Mouse (Mus musculus): ENCODE measurements around the gene Rhcg. TPM values are rescaled to one million over a fixed set of nuclear protein-coding genes. Genes with fewer than 3 reads are reported as not detected.

Gene Rhcg
- 0.15 and 0.48 TPM in 2 replicates for polyA plus RNA-seq (2015; fragmentation: Nextera tagmentation; extraction: Ambion mirVana)

- peak within 1 kb of the TSS; percentile 18 for H3K4me3 ChIP-seq
- no peaks in the 10 kb centered on the region for H3K9me3 ChIP-seq
- 12% methylated on average over 33 of the region's 33 CpGs for WGBS
- H3K27me3 ChIP-seq, result peaks cover 68% of the 10 kb centered on the region
- no peak within 1 kb of the TSS for H3K9ac ChIP-seq
- H3K36me3 ChIP-seq, result no peaks in the 10 kb centered on the region
- H3K4me2 ChIP-seq, result peak within 1 kb of the TSS; percentile 48
- H3K27ac ChIP-seq, result no peak within 1 kb of the TSS
- ATAC-seq (ENCODE audit: insufficient number of reproducible peaks, insufficient read depth, low FRiP score, low TSS enrichment, low read depth), result no peak
- H3K4me1 ChIP-seq, result 0 out of 2 replicates have a peak, but pooled peaks cover 4% of the 10 kb centered on the region
These were observed at the start of gene Rhcg for GRCm38 (mm10) chr7:79617418-79617817. TSS of gene Rhcg (minus strand) at chr7:79617657.

GRCm38 (mm10) chr7:79666690-79667089, 49.2 kb upstream of the Rhcg start:
- Histone ChIP-seq H3K4me3 (no peak overlapping the region), H3K4me2 (no peak overlapping the region), H3K27ac (no peak overlapping the region), H3K9ac (no peak overlapping the region), H3K27me3 (no peaks in the 10 kb centered on the region), H3K9me3 (no peaks in the 10 kb centered on the region), H3K4me1 (peaks cover 17% of the 10 kb centered on the region), H3K36me3 (peaks cover 44% of the 10 kb centered on the region)
- ATAC-seq (ENCODE audit: insufficient number of reproducible peaks, insufficient read depth, low FRiP score, low TSS enrichment, low read depth), result no peak

DNA sequence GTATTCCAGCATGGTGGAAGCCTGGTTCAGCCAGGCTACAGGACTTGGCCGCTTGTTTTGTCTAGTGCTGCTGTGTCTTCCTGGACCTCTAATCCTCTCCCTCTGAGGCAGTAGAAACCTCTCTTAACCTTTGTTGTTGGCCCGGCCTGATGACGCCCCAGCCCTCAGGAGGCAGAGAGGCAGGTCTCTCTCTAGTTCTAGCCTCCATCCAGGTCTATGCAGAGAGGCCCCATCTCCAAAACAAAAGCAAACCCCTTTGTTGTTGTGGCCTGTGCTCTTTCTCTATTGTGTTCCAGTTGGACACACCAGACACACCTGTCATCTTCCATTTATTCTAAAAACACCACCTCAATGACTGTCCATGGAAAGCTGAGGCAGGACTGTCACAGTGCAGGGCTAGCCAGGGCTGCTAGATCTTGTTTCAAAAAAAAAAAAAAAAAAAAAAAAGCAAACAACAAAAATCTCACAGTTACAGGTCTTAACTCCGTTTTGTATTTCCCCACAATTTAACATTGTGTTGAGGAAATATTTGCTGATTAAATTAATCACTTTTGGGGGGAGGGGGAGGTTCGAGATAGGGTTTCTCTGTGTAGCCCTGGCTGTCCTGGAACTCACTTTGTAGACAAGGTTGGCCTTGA, 43.9 kb upstream of the Rhcg start:
- Histone ChIP-seq H3K9ac (peak overlapping the region; percentile 90), H3K27ac (no peak overlapping the region), H3K9me3 (no peaks in the 10 kb centered on the region), H3K4me2 (peak overlapping the region; percentile 96), H3K27me3 (no peaks in the 10 kb centered on the region), H3K4me1 (peaks cover 31% of the 10 kb centered on the region), H3K36me3 (peaks cover 5% of the 10 kb centered on the region), H3K4me3 (peak overlapping the region; percentile 95)
- ATAC-seq (ENCODE audit: insufficient number of reproducible peaks, insufficient read depth, low FRiP score, low TSS enrichment, low read depth), result no peak
- WGBS, result 12% methylated on average over 5 of the region's 5 CpGs

DNA sequence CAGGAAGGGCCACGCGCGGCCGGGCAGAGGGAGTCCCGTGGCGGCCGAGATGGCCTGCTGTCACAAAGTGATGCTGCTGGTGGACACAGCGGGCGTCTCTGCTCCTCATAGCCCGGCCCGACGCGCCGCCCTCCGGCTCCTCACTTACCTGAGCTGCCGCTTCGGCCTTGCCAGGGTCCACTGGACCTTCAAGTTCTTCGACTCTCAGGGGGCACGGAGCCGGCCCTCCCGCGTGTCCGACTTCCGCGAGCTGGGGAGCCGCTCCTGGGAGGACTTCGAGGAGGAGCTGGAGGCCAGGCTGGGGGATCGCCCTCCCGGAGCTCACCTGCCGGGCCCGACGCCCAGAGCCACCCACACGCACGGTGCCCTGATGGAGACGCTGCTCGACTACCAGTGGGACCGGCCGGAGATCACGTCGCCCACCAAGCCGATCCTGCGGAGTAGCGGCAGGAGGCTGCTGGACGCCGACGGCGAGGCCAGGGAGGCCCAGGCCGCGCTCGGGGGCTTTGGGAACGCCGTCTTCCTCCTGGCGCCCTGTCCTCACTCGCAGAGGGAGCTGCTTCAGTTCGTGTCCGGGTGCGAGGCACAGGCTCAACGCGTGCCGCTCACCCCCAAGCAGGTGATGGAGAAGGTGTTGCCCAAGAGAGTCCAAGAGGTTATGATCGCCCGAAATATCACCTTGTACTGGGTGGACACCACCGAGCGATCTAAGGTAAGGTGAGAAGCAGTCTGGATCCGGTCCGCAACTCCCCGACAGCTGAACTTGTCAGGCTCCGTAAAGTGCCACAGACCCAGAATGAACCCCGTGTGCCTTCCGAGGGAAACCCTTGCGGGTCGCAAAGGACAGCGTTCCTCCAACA, 43.1 kb upstream of the Rhcg start:
- peak overlapping the region; percentile 48 for H3K27ac ChIP-seq
- peak overlapping the region; percentile 95 for H3K4me3 ChIP-seq
- H3K36me3 ChIP-seq, result peaks cover 1% of the 10 kb centered on the region
- WGBS, result under 1% methylated on average over 73 of the region's 73 CpGs
- no peaks in the 10 kb centered on the region for H3K27me3 ChIP-seq
- ATAC-seq (ENCODE audit: insufficient number of reproducible peaks, insufficient read depth, low FRiP score, low TSS enrichment, low read depth), result no peak; the same call in 1 of the 2 replicates
- H3K4me1 ChIP-seq, result peaks cover 31% of the 10 kb centered on the region
- peak overlapping the region; percentile 90 for H3K9ac ChIP-seq
- peak overlapping the region; percentile 96 for H3K4me2 ChIP-seq
- H3K9me3 ChIP-seq, result no peaks in the 10 kb centered on the region

DNA sequence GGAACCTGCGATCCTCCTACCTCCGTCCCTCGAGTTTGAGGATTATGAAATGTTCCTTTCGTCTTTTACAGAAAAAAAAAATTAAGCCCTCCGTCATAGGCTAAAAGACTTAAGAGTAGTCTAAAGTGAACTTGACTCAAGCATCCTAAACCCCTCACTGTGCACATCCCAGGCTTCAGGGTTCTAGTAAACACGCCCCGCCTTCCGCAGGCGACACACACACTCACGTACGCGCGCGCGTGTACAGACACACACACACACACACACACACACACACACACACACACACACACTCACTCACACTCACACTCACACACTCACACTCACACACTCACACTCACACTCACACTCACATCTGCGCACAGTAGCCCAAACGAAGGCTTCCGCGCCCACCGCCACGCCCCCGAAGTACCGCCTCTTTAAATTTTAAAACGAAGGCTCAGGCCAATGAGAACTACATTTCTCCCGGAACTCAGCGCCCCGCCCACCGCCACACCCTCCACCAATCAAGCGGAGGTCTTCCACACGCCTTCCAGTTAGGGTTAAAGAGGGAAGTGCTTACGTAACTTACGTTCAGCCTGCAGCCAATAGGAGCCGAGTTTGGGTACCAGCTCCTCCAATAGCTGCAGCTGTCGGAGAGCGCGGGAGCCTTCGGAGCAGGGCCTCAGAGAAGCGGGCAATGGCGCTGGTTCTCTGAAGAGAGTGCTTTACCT, 42.3 kb upstream of the Rhcg start, which contains the start of gene Ticrr:
Ticrr (plus strand) TSS at position 619 of the 713 bp plus-strand sequence.
- Histone ChIP-seq H3K9ac (peak within 1 kb of the TSS; percentile 90), H3K36me3 (no peaks in the 10 kb centered on the region), H3K9me3 (no peaks in the 10 kb centered on the region), H3K27ac (peak within 1 kb of the TSS; percentile 48), H3K4me1 (peaks cover 31% of the 10 kb centered on the region), H3K4me3 (peak within 1 kb of the TSS; percentile 95), H3K27me3 (no peaks in the 10 kb centered on the region), H3K4me2 (peak within 1 kb of the TSS; percentile 96)
- under 1% methylated on average over 39 of the region's 39 CpGs for WGBS
- peak; percentile 98 for ATAC-seq (ENCODE audit: insufficient number of reproducible peaks, insufficient read depth, low FRiP score, low TSS enrichment, low read depth)

- Histone ChIP-seq H3K27me3 (no peaks in the 10 kb centered on the region), H3K9ac (no peak overlapping the region), H3K4me1 (peaks cover 4% of the 10 kb centered on the region; the same call in 1 of the 2 replicates), H3K9me3 (no peaks in the 10 kb centered on the region), H3K4me3 (no peak overlapping the region), H3K36me3 (no peaks in the 10 kb centered on the region), H3K27ac (no peak overlapping the region), H3K4me2 (no peak overlapping the region)
- WGBS, result 14% methylated on average over 1 of the region's 1 CpGs
- no peak for ATAC-seq (ENCODE audit: insufficient number of reproducible peaks, insufficient read depth, low FRiP score, low TSS enrichment, low read depth)
These were observed 37.1 kb upstream of the Rhcg start for GRCm38 (mm10) chr7:79654586-79654985.

DNA sequence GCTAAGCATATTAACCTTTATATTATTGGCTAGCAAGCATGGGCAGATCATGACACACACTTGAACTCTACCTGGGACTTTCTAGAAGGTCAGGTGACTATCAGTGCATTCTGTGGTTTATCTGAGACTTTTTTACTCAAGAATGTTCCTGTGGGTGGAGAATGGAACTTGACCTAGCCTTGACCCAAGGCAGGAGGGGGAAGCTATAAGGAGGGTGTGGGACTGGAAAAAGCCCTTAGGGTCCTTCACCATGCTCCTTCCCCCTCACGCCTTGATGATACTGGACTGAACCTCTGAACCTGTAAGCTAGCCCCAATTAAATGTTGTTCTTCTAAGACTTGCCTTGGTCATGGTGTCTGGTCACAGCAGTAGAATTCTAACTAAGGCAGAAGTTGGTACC, 36.7 kb upstream of the Rhcg start:
- H3K9me3 ChIP-seq, result no peaks in the 10 kb centered on the region
- no peak for ATAC-seq (ENCODE audit: insufficient number of reproducible peaks, insufficient read depth, low FRiP score, low TSS enrichment, low read depth)
- peaks cover 1% of the 10 kb centered on the region; the same call in 1 of the 2 replicates for H3K4me1 ChIP-seq
- no peak overlapping the region for H3K27ac ChIP-seq
- no peaks in the 10 kb centered on the region for H3K36me3 ChIP-seq
- H3K9ac ChIP-seq, result no peak overlapping the region
- no peaks in the 10 kb centered on the region for H3K27me3 ChIP-seq
- WGBS, result 65% methylated on average over 1 of the region's 1 CpGs
- no peak overlapping the region for H3K4me3 ChIP-seq
- H3K4me2 ChIP-seq, result no peak overlapping the region

GRCm38 (mm10) chr7:79649005-79649404, 31.5 kb upstream of the Rhcg start:
- Histone ChIP-seq H3K27ac (no peak overlapping the region), H3K4me3 (no peak overlapping the region), H3K4me1 (no peaks in the 10 kb centered on the region), H3K27me3 (no peaks in the 10 kb centered on the region), H3K9ac (no peak overlapping the region), H3K36me3 (no peaks in the 10 kb centered on the region), H3K9me3 (no peaks in the 10 kb centered on the region), H3K4me2 (no peak overlapping the region)
- ATAC-seq (ENCODE audit: insufficient number of reproducible peaks, insufficient read depth, low FRiP score, low TSS enrichment, low read depth), result no peak
- 6% methylated on average over 3 of the region's 3 CpGs for WGBS

GRCm38 (mm10) chr7:79647233-79647632, 29.8 kb upstream of the Rhcg start:
- Histone ChIP-seq H3K4me1 (no peaks in the 10 kb centered on the region), H3K27me3 (no peaks in the 10 kb centered on the region), H3K27ac (no peak overlapping the region), H3K36me3 (no peaks in the 10 kb centered on the region), H3K4me2 (no peak overlapping the region), H3K9ac (no peak overlapping the region), H3K4me3 (no peak overlapping the region), H3K9me3 (no peaks in the 10 kb centered on the region)
- 72% methylated on average over 3 of the region's 3 CpGs for WGBS
- ATAC-seq (ENCODE audit: insufficient number of reproducible peaks, insufficient read depth, low FRiP score, low TSS enrichment, low read depth), result peak; percentile 62; the same call in 1 of the 2 replicates

DNA sequence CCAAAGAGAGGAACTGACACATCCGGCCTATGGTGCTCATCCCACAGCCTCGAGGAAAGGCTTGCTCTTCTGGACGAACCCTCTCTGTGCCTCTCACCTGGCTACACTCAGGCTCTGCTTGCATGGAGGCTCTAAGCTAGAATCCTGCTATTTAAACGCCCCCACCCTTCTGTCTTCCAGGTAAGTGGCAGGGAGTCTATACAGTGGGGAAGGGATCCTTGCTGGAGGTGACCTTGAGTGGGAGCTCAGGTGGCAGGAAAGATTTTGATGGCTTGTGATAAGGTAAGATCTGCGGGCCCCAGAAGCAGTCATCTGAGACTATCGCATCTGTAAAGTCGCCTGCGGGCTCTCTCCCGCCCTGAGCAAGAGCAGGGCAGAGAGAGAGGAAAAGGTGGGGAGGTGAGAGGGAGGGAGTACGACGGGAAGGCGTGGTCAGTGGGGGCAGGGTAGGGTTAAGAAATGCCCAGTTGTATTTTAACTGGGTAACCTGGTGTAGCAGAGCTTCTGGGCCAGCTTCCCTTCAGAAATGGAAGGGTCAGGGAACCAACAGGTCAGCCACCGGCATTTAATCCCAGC, 14.4 kb upstream of the Rhcg start:
- Histone ChIP-seq H3K9ac (no peak overlapping the region), H3K27ac (no peak overlapping the region), H3K27me3 (peaks cover 5% of the 10 kb centered on the region), H3K36me3 (no peaks in the 10 kb centered on the region), H3K4me3 (no peak overlapping the region), H3K4me1 (no peaks in the 10 kb centered on the region), H3K9me3 (no peaks in the 10 kb centered on the region), H3K4me2 (no peak overlapping the region)
- WGBS, result 14% methylated on average over 13 of the region's 13 CpGs
- no peak for ATAC-seq (ENCODE audit: insufficient number of reproducible peaks, insufficient read depth, low FRiP score, low TSS enrichment, low read depth)

- Histone ChIP-seq H3K27me3 (peaks cover 5% of the 10 kb centered on the region), H3K9me3 (no peaks in the 10 kb centered on the region), H3K27ac (no peak overlapping the region), H3K4me1 (no peaks in the 10 kb centered on the region), H3K4me3 (no peak overlapping the region), H3K4me2 (no peak overlapping the region), H3K9ac (no peak overlapping the region), H3K36me3 (no peaks in the 10 kb centered on the region)
- WGBS, result 61% methylated on average over 4 of the region's 4 CpGs
- ATAC-seq (ENCODE audit: insufficient number of reproducible peaks, insufficient read depth, low FRiP score, low TSS enrichment, low read depth), result no peak
These were observed 10.9 kb upstream of the Rhcg start for GRCm38 (mm10) chr7:79628271-79628913.

Measured in embryonic facial prominence, embryonic 13.5 days (tissue).